Mouse (Mus musculus): ENCODE results near the gene Gosr2.

Gene Gosr2

DNA sequence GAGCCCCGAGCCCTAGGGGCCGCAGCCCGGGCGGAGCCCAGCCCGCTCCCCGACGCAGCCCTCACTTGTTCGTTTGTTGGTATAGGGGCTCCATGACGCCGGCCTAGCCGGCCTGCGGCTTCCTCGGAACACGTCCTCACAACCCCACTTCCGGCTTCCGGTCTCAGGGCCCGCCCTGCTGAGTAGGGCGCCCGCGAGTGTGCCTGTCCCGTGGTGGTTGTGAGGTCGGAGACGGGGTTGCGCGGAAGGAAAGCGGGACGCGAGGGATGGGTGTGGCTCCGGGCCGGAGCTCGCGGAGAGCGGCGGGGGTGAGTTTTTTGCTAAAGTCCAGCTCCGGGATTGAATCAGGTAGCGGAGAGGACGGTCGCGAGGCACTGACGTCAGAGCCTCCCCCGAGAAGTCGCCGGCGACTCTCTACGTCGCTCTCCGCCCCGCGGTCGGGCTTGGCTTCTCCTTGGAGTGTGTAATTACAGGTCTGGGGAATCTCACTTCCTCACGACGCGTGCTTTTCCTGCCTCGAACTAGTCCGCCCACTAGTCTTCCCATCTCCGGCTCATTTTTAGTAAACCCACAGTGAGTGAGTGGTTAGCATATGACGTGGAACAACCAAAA lies at the start of gene Gosr2:
Gene Gosr2, minus strand, starts transcription at position 334 of the 612 bp plus-strand sequence.
- DNase-seq (ENCODE audit: low spot score): peak; percentile 89

- no peak for DNase-seq (ENCODE audit: low spot score)
Observed at GRCm38 (mm10) chr11:103735046-103735781, 37.5 kb upstream of the Gosr2 start.

DNA sequence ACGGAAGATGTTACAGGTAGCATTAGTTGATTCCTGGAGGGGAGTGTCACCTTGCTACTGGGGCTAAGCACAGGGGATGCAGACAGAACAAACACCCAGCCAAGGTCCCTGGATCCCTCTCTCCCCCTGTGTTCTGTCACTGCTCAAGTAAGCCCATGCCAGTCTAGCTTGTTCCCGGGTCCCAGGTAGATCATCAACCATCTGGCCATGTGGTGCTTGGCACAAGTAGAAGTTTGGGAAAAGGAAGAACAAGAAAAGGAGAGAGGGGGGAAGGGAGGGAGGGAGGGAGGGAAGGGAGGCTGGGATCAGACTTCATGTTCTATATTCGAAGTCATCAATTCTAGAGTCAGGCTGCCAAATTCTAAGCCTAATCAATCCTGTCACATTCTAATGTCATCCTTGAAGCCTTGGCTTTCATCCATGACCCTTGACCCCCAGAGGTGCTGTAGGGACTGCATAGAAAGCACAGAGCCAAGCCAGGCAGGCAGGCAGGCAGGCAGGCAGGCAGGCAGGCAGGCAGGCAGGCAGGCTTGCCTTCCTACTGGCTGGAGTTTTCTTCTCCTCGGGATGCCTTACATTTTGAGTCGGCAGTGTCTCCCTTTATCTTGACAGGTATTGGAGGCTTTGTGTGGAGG lies 36.8 kb upstream of the Gosr2 start:
- no peak for DNase-seq (ENCODE audit: low spot score)

DNA sequence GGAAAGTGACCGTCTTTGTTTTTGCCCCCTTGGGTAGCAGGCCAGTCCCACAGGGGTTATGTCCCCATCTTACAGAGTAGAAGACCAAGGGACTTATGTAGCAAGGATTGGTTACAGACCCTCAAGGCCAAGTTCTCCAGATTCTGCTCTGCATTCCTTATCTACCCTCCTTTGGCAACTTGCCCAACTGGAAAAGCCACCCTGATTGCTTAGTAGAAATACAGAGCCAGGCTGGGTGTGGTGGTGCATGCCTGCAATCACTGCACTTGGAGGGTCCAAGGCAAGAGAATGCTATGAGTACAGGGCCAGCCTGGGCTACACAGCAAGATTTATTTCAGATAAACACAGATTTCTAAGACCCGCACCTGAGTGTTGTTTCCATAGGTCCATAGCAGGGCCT lies 36.3 kb upstream of the Gosr2 start:
- no peak for DNase-seq (ENCODE audit: low spot score)

GRCm38 (mm10) chr11:103733069-103733468 lies 35.4 kb upstream of the Gosr2 start:
- no peak for DNase-seq (ENCODE audit: low spot score)

- no peak for DNase-seq (ENCODE audit: low spot score)
Observed at GRCm38 (mm10) chr11:103732306-103732705, 34.6 kb upstream of the Gosr2 start.

DNA sequence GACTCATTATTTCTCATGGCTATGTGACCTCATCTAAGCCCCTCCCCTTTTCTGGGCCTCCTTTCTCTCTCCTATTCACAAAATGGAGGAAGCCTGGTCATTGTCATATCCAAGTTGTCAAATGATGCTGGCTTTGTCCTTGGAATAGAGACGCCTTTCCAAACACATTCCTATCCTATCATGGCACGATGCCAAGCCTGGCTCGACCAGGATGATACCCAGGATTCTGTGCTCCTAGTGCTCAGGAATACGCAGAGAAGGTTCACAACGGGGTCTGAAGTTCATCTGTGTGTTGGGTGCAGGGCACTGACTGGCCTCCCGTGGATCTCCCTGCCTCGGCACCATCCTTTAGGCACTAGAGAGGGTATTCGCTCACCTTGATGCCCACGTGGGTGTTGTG lies 33.9 kb upstream of the Gosr2 start:
- DNase-seq (ENCODE audit: low spot score): no peak

DNA sequence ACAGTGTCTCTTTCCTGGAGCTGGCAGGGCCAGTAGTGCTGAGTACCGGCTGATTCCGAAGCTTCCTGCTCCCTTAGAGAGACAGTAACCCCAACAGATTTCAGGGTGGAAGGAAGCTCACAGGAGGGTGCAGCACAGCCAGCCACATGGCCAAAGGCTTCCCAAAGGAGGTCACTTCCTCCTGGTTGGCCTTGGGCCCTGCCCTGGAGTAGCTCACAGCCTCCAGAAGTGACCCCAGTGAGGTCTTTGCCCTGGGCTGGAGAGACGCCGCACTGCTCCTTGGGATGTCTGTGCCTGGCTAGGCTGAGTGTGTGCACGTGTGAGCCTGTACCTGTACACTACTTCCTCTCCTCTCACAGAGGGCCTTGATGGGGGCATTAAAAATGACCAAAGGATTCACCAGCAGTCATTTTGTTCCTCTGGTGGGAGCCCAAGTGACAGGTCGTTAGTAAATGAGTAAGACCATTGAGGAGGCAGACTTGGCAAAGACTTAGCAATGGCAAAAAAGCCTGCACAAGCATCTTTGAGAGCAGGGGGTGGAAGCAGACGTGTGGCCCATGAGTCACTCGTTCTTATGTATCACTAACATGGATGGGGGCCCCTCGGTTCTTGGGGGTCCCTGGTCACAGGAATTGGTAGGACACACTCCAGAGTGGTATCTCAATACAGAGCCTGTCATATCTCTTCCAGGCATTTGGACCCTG lies 31.7 kb upstream of the Gosr2 start:
- no peak for DNase-seq (ENCODE audit: low spot score)

DNA sequence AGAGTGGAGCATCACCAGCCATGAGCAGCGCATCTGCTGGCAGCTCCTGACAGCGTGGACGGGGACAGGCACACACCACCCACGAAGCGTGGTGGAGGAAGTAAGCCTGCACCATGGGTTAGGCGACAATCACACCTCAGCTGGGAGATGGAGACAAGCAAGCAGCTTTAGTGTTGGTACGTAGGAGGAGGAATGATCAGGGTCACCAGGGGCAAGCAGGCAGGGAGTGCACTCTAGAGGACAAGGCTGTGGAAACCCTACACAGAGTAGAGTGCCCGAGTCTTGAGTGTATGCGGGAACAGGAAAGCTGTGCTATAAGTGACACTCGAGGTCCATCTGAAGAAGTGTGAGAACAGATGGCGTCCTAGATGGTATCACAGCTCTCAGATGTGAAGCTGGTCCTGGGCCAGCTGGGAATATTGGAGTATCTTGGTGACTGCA lies 26.7 kb upstream of the Gosr2 start:
- no peak for DNase-seq (ENCODE audit: low spot score)

- no peak for DNase-seq (ENCODE audit: low spot score)
Observed at GRCm38 (mm10) chr11:103722040-103722481, 24.4 kb upstream of the Gosr2 start.

- DNase-seq (ENCODE audit: low spot score): peak; percentile 12
Observed at GRCm38 (mm10) chr11:103721468-103722039, 23.9 kb upstream of the Gosr2 start.

GRCm38 (mm10) chr11:103719436-103719835 lies 21.7 kb upstream of the Gosr2 start:
- no peak for DNase-seq (ENCODE audit: low spot score)

GRCm38 (mm10) chr11:103716971-103717370 lies 19.3 kb upstream of the Gosr2 start:
- DNase-seq (ENCODE audit: low spot score): no peak

- no peak for DNase-seq (ENCODE audit: low spot score)
Observed at GRCm38 (mm10) chr11:103714074-103714473, 16.4 kb upstream of the Gosr2 start.

DNA sequence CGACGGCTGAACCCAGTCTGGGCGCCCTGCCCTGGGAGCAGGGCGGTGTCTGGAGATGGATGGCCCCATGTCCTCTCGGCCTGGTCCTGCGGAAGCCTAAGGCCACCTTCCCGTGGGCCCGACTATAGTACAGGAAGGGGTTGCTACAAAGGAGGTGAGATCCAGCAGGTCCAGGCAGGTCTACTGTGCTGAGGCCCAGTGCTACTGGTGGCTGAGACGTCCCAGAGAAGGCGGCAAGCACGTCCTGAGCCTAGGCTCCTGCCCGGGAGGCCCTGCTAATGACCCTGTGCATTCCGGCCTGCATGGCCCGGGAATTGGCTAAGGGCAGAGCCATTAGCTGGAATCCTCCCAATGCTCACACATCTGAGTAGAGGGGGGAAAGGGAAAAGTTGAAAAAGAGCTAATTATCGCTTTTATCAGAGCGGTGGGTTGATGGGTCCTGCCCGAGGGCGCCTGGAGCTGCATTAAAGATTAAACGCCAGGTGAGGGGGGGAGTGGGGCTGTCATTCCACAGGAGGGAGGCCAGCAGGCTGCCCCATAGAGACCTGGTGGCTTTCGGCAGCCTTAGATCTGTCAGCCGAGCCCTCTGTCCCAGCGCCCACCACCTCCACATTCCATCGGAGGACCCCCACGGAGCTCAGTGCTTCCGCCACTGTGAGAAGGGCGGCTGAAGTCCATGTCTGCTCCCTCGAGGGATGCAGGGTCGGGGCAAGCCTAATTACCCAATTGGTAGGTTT lies 14.3 kb upstream of the Gosr2 start:
- DNase-seq (ENCODE audit: low spot score): no peak

GRCm38 (mm10) chr11:103709982-103710381 lies 12.3 kb upstream of the Gosr2 start:
- DNase-seq (ENCODE audit: low spot score): no peak

- DNase-seq (ENCODE audit: low spot score): peak; percentile 11
Observed at GRCm38 (mm10) chr11:103707005-103707404, 9.3 kb upstream of the Gosr2 start.

DNA sequence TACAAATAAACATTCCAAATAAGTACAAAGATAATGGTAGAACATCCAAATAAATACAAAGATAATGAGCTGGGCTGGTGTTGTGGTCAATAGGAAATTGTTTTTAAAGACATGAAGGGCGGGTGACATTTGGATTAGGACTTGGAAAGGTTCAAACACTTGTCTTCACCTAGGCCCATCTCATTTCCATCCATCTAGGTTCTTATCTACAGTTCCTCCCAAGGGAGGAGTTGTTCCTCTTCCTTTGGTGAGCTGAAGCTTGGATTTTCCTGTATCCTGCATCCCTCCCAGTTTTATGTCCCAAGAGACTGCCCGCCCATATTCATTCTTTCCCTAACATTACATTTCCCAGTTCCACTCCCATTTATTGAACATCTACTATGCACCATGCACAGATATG lies 528 bp upstream of the Gosr2 start:
- DNase-seq (ENCODE audit: low spot score): no peak

DNA sequence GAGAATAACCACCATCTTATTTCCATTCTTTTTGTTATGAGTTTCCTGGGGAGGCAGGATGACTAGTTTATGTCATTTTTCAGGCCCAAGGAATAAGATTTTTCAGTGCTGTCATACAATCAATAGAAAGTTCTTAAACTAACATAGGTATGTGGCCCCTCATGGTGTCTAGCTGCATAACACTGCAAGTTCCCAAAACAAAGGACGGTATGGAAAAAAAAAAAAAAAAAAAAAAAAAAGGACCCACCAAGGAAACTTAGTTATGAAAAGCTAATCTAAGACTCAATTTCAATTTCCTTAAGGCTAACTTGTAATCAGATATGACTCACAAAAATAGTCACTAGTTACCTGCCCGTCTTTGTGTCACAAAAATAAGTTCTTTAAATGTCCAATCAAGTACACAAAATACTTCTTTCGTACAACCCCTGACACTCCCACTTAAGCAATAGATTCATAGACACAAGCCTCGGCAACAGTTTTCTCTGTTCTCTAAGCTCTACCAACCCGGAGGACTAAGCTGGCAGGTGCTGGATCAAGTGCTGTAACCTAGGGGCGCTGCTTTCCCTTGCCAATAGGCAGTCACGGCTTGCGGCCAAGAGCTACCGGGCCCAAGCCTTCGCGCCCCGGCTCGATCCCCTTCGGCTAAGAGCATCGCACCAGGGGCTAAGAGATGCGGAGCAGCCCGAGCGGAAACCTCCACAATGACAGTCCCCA lies 690 bp downstream of the Gosr2 start:
- DNase-seq (ENCODE audit: low spot score): no peak

- DNase-seq (ENCODE audit: low spot score): no peak
Observed at GRCm38 (mm10) chr11:103693241-103693640, 4.5 kb downstream of the Gosr2 start.

DNA sequence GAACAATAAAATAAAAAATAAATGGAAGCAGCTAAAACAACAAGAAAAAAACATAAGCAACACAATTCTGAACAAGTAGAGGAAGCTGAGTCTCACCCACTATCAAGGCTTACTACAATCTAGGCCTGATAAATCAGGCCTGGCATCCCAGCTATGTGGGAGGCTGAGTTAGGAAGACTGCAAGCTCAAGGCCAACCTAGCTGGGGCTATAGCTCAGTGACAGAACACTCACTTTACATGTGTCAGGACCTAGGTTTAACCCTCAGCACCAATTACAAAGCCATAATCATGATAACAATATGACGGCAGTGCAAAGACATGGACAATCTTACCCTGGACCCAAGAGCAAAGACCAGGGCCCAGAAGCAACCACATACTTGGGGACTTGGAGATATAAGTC lies 6.7 kb downstream of the Gosr2 start:
- DNase-seq (ENCODE audit: low spot score): no peak

Measured in ovary, postnatal 36 days (tissue).